Mouse (Mus musculus) left cerebral cortex, postnatal 10 days (tissue): Measurements from ENCODE around the gene Abhd12. TPM values are rescaled to one million over a fixed set of nuclear protein-coding genes. Genes with fewer than 3 reads are reported as not detected.
"Not testable (repeated sequence)": the region's sequence is repeated elsewhere in the genome, so short reads cannot be mapped to it uniquely, and the experiment has no call there.

Experiments used
- DNase-seq, 2 experiments: peaks; one replicate each; pipeline ENCODE4 v3.0.0; 2021 to 2022; ENCODE audit warnings: low spot score in 2 of 2, mixed read lengths in 1 of 2; ENCODE audit errors: extremely low spot score in 1 of 2
- intact Hi-C: fragments of 180-260 bp; cut with DNase I; formaldehyde crosslinking; loops from one replicate; pipeline ENCODE4 v1.15.1; 2025
- total RNA-seq, 2 experiments: library from RNA; stranded (reverse); gene quantifications; 2 replicates each; pipeline ENCODE4 v1.2.3; 2021

Gene Abhd12
- 100 to 1,000 TPM; 184 to 197 TPM for total RNA-seq

GRCm38 (mm10) chr2:150904272-150904935 is at the start of gene Abhd12:
Gene Abhd12, minus strand, starts transcription at chr2:150904741.
- peak; percentile 95 to 100 for DNase-seq
- intact Hi-C loops, result loop anchor here (5.0 kb wide), 3 partner anchors 42 to 72 kb away; no protein-coding TSS in a partner anchor

- DNase-seq, result no peak
- intact Hi-C loops, result no loop called here
These were observed 46.7 kb upstream of the Abhd12 start for GRCm38 (mm10) chr2:150951201-150951600.

GRCm38 (mm10) chr2:150950056-150950455 is 45.5 kb upstream of the Abhd12 start:
- intact Hi-C loops, result no loop called here
- no peak for DNase-seq

- intact Hi-C loops, result no loop called here
- no peak for DNase-seq
These were observed 45.1 kb upstream of the Abhd12 start for GRCm38 (mm10) chr2:150949652-150950051.

- intact Hi-C loops, result no loop called here
These were observed 44.2 kb upstream of the Abhd12 start for GRCm38 (mm10) chr2:150948786-150949185.

GRCm38 (mm10) chr2:150947880-150948611 is 43.5 kb upstream of the Abhd12 start:
- DNase-seq, intact Hi-C loops: not testable (repeated sequence)

More at GRCm38 (mm10) chr2:150948786-150949185, 44.2 kb upstream of the Abhd12 start:
- DNase-seq, result no peak

GRCm38 (mm10) chr2:150947341-150947740 is 42.8 kb upstream of the Abhd12 start:
- intact Hi-C loops, DNase-seq: not testable (repeated sequence)

- intact Hi-C loops, result no loop called here
- no peak for DNase-seq
These were observed 39.5 kb upstream of the Abhd12 start for GRCm38 (mm10) chr2:150944017-150944416.

GRCm38 (mm10) chr2:150934659-150935058 is 30.1 kb upstream of the Abhd12 start:
- intact Hi-C loops, result no loop called here
- no peak for DNase-seq

GRCm38 (mm10) chr2:150933482-150933881 is 28.9 kb upstream of the Abhd12 start:
- intact Hi-C loops, result no loop called here
- DNase-seq, result no peak

- DNase-seq, result no peak
- intact Hi-C loops, result no loop called here
These were observed 26.3 kb upstream of the Abhd12 start for GRCm38 (mm10) chr2:150930806-150931205.

- no peak for DNase-seq
- intact Hi-C loops, result no loop called here
These were observed 24.6 kb upstream of the Abhd12 start for GRCm38 (mm10) chr2:150929156-150929555.

- DNase-seq, result no peak
- intact Hi-C loops, result no loop called here
These were observed 22.6 kb upstream of the Abhd12 start for GRCm38 (mm10) chr2:150927038-150927720.

GRCm38 (mm10) chr2:150923505-150923904 is 19.0 kb upstream of the Abhd12 start:
- intact Hi-C loops, result no loop called here

GRCm38 (mm10) chr2:150923026-150923425 is 18.5 kb upstream of the Abhd12 start:
- intact Hi-C loops, result no loop called here

More at GRCm38 (mm10) chr2:150923505-150923904, 19.0 kb upstream of the Abhd12 start:
- DNase-seq, result no peak

GRCm38 (mm10) chr2:150922165-150922564 is 17.6 kb upstream of the Abhd12 start:
- no peak for DNase-seq
- intact Hi-C loops, result no loop called here

More at GRCm38 (mm10) chr2:150923026-150923425, 18.5 kb upstream of the Abhd12 start:
- no peak for DNase-seq

- intact Hi-C loops, result no loop called here
- no peak for DNase-seq
These were observed 17.2 kb upstream of the Abhd12 start for GRCm38 (mm10) chr2:150921697-150922096.

GRCm38 (mm10) chr2:150920543-150920942 is 16.0 kb upstream of the Abhd12 start:
- no peak for DNase-seq
- intact Hi-C loops, result no loop called here

GRCm38 (mm10) chr2:150918720-150919119 is 14.2 kb upstream of the Abhd12 start:
- DNase-seq, result no peak
- intact Hi-C loops, result no loop called here
